Mouse (Mus musculus): ENCODE data around the gene Olfr1216. TPM values are rescaled to one million over a fixed set of nuclear protein-coding genes. Genes with fewer than 3 reads are reported as not detected.

Olfr1216 gene
- polyA plus RNA-seq (2017; shearing (Covaris generic)): not detected

GRCm38 (mm10) chr2:89018240-89018639 is at the start of gene Olfr1216:
Gene Olfr1216 (minus strand): TSS chr2:89018340.

GRCm38 (mm10) chr2:89061087-89061486 is 42.9 kb upstream of the Olfr1216 start, which contains the start of gene Olfr1218:
Gene Olfr1218 (minus strand): TSS chr2:89061187.

GRCm38 (mm10) chr2:89031965-89032364 is 13.8 kb upstream of the Olfr1216 start, which contains the start of gene Olfr1217:
Gene Olfr1217 (minus strand): TSS chr2:89032065.

GRCm38 (mm10) chr2:89006873-89007272 is 11.3 kb downstream of the Olfr1216 start, which contains the start of gene Olfr1215:
Gene Olfr1215 (minus strand): TSS chr2:89006973.

GRCm38 (mm10) chr2:88992553-88992952 is 25.6 kb downstream of the Olfr1216 start, which contains the start of gene Olfr1214:
Gene Olfr1214 (minus strand): TSS chr2:88992653.

DNA sequence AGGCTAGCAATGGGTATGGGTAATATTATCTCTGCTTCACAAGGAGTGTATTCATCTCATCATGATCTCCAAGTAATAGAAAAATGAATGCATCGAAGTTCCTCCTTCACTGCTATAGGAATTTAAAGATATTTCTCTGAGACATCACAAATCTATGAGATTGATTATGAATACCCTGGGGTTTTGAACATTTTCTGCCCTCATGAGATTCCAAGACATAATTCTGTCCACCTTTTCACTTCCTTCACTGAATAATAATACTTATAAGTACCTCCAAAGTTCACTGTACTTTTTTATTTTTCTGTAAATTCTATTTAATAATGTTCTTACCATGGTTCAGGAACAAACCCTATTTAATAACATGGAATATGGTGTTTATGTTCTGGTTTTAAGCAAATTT is 38.0 kb downstream of the Olfr1216 start, which contains the start of gene Gm13762:
Gene Gm13762 (minus strand): TSS at position 101 of the 400 bp plus-strand sequence.

Other genes starting within 250 kb of the Olfr1216 start
- gene Olfr1200, start 247.9 kb downstream of the Olfr1216 start, polyA plus RNA-seq (2017; shearing (Covaris generic)): not detected
- gene Olfr1201, start 225.3 kb downstream of the Olfr1216 start, polyA plus RNA-seq (2017; shearing (Covaris generic)): not detected
- gene Olfr1202, start 203.8 kb downstream of the Olfr1216 start, polyA plus RNA-seq (2017; shearing (Covaris generic)): not detected
- 0.04 TPM for gene Olfr1205, start 188.6 kb downstream of the Olfr1216 start, polyA plus RNA-seq (2017; shearing (Covaris generic))
- not detected for gene Olfr1204, start 169.0 kb downstream of the Olfr1216 start, polyA plus RNA-seq (2017; shearing (Covaris generic))
- gene Olfr1206, start 155.1 kb downstream of the Olfr1216 start, polyA plus RNA-seq (2017; shearing (Covaris generic)): not detected
- not detected for gene Olfr1208, start 116.0 kb downstream of the Olfr1216 start, polyA plus RNA-seq (2017; shearing (Covaris generic))
- not detected for gene Olfr1209, start 103.2 kb downstream of the Olfr1216 start, polyA plus RNA-seq (2017; shearing (Covaris generic))
- not detected for gene Olfr1211, start 80.2 kb downstream of the Olfr1216 start, polyA plus RNA-seq (2017; shearing (Covaris generic))
- gene Olfr1212, start 64.4 kb downstream of the Olfr1216 start, polyA plus RNA-seq (2017; shearing (Covaris generic)): not detected
- gene Gm13762, start 38.1 kb downstream of the Olfr1216 start, polyA plus RNA-seq (2017; shearing (Covaris generic)): not detected
- not detected for gene Olfr1214, start 25.7 kb downstream of the Olfr1216 start, polyA plus RNA-seq (2017; shearing (Covaris generic))
- not detected for gene Olfr1215, start 11.4 kb downstream of the Olfr1216 start, polyA plus RNA-seq (2017; shearing (Covaris generic))
- 0.06 TPM for gene Olfr1217, start 13.7 kb upstream of the Olfr1216 start, polyA plus RNA-seq (2017; shearing (Covaris generic))
- not detected for gene Olfr1218, start 42.8 kb upstream of the Olfr1216 start, polyA plus RNA-seq (2017; shearing (Covaris generic))
- gene Olfr1219, start 65.2 kb upstream of the Olfr1216 start, polyA plus RNA-seq (2017; shearing (Covaris generic)): not detected
- not detected for gene Olfr1220, start 88.5 kb upstream of the Olfr1216 start, polyA plus RNA-seq (2017; shearing (Covaris generic))
- gene Olfr1221, start 98.9 kb upstream of the Olfr1216 start, polyA plus RNA-seq (2017; shearing (Covaris generic)): not detected
- gene Olfr1222, start 114.7 kb upstream of the Olfr1216 start, polyA plus RNA-seq (2017; shearing (Covaris generic)): not detected
- not detected for gene Olfr1223, start 133.2 kb upstream of the Olfr1216 start, polyA plus RNA-seq (2017; shearing (Covaris generic))
- gene Olfr1224-ps1, start 145.8 kb upstream of the Olfr1216 start, polyA plus RNA-seq (2017; shearing (Covaris generic)): not detected
- gene Olfr1225, start 156.3 kb upstream of the Olfr1216 start, polyA plus RNA-seq (2017; shearing (Covaris generic)): not detected
- not detected for gene Olfr1226, start 181.7 kb upstream of the Olfr1216 start, polyA plus RNA-seq (2017; shearing (Covaris generic))
- not detected for gene Olfr1228, start 235.7 kb upstream of the Olfr1216 start, polyA plus RNA-seq (2017; shearing (Covaris generic))

Measured in CD4-positive, CD25-positive, alpha-beta regulatory T cell, adult 9 weeks (primary cell).